8 mouse cellular contexts compared by ENCODE assay signal in the genomic region with DNA sequence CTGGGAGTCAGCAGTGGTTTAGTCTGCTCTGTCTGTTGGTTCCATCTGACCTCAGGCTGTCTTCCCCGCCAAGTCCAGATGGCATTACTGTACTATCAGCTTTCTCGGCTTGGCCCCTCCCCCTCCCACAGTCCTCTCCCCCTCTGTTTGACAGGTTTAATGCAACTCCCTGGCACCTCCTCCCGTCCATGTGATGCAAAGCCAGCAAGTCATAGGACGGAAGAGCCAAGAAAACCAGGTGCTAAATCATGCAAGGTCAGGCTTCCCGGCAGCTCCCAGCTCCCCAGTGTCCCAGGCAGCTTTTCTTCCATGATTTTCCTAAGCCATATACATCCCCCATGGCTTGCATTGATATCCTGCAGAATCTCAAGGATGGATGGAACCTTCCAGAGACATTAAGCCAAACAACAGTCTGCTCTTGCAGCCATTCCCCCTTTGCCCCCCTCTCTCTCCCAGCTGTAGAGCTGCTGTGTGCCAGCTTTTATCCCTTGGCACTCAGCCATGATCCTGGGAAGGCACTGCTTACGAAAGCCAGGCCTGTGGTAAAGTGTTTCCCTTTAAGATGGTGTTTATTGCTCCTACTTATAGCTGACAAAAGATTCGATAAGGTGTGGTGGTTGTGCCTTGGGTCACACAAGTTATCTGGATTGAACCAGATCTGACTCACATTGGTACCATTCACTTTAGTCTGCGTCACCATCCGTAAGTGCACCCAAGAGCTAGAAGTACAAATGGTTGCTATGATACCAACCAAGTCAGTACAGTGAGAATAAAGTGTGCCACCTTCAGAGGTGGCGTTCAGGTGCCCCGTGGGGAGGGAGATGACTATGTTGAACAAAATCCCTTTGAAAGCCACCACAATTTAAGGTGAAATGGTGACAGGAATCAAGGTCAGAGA. TPM values are rescaled to one million over a fixed set of nuclear protein-coding genes. Genes with fewer than 3 reads are reported as not detected.
A peak's percentile ranks its signal among the peaks of the same experiment; 100 is the strongest.
DNase-seq lines count a peak whose midpoint lies in the region; ATAC-seq lines count a peak whose summit lies in the region.

No protein-coding gene starts in this region.

- WGBS in forebrain, embryonic 16.5 days, result 18% methylated on average over 11 of the region's 11 CpGs
- WGBS in neural tube, embryonic 12.5 days, result 52% methylated on average over 11 of the region's 11 CpGs

- H3K4me1 ChIP-seq in forebrain, embryonic 16.5 days (replicated peaks; ENCODE audit: control insufficient read depth, insufficient read depth, low read length), result peaks cover 48% of the 10 kb centered on the region
- H3K4me1 ChIP-seq in neural tube, embryonic 12.5 days, result peaks cover 20% of the 10 kb centered on the region; the same call in 1 of the 2 replicates

- H3K4me2 ChIP-seq in forebrain, embryonic 16.5 days (ENCODE audit: low read length), result peak overlapping the region; percentile 2; the same call in 1 of the 2 replicates
- H3K4me2 ChIP-seq in neural tube, embryonic 12.5 days (replicated peaks), result peak overlapping the region; percentile 27

- peak; percentile 49 for ATAC-seq in forebrain, embryonic 16.5 days
- peak; percentile 65 for ATAC-seq in neural tube, embryonic 12.5 days (ENCODE audit: low FRiP score, low read depth)
- no peak for ATAC-seq in monocyte, adult 5-6 weeks (replicated peaks; ENCODE audit: insufficient number of reproducible peaks, low FRiP score, low TSS enrichment, poor library complexity, severe bottlenecking)

- DNase-seq in right cerebral cortex, postnatal 10 days (ENCODE audit: low spot score in 2 of 2), result peak; percentile 73 to 77
- DNase-seq in right cerebral cortex, adult 2 months (ENCODE audit: low spot score in 2 of 2), result no peak
- DNase-seq in cerebellum, adult 11 months, result peak; percentile 78
- peak; percentile 17 for DNase-seq in heart, postnatal 25 days (ENCODE audit: low spot score)
- DNase-seq in left cerebral cortex, postnatal 14 days (ENCODE audit: low spot score in 2 of 2), result peak; percentile 52 to 61

- H3K27me3 ChIP-seq in forebrain, embryonic 16.5 days (replicated peaks; ENCODE audit: control insufficient read depth, insufficient read depth, low read length), result no peaks in the 10 kb centered on the region
- no peaks in the 10 kb centered on the region for H3K27me3 ChIP-seq in neural tube, embryonic 12.5 days (replicated peaks)

- no peaks in the 10 kb centered on the region for H3K9me3 ChIP-seq in forebrain, embryonic 16.5 days (ENCODE audit: control insufficient read depth, low read length)
- H3K9me3 ChIP-seq in neural tube, embryonic 12.5 days, result no peaks in the 10 kb centered on the region

- intact Hi-C loops in heart, postnatal 25 days (cut with DNase I), result no loop called here
- intact Hi-C loops in left cerebral cortex, postnatal 14 days (cut with DNase I), result loop anchor here (5.0 kb wide), 1 partner anchor 36 kb away; no protein-coding TSS in a partner anchor

- peak overlapping the region; percentile 98 for H3K27ac ChIP-seq in forebrain, embryonic 16.5 days (ENCODE audit: low read length)
- peak overlapping the region; percentile 37; the same call in 1 of the 2 replicates for H3K27ac ChIP-seq in neural tube, embryonic 12.5 days

- H3K36me3 ChIP-seq in forebrain, embryonic 16.5 days (ENCODE audit: control insufficient read depth, insufficient read depth), result no peaks in the 10 kb centered on the region
- H3K36me3 ChIP-seq in neural tube, embryonic 12.5 days, result no peaks in the 10 kb centered on the region

- H3K9ac ChIP-seq in forebrain, embryonic 16.5 days (replicated peaks; ENCODE audit: low read depth, low read length), result no peak overlapping the region; the same call in 1 of the 2 replicates
- no peak overlapping the region for H3K9ac ChIP-seq in neural tube, embryonic 12.5 days

- H3K4me3 ChIP-seq in forebrain, embryonic 16.5 days (replicated peaks; ENCODE audit: low read length), result no peak overlapping the region
- no peak overlapping the region for H3K4me3 ChIP-seq in neural tube, embryonic 12.5 days

RNA-seq across cellular contexts. Expression of a gene that starts 29.3 kb away (rescaled TPM):
- 22.9 and 23.3 TPM in 2 replicates for polyA plus RNA-seq in forebrain, embryonic 16.5 days (2015; fragmentation: Nextera tagmentation; extraction: Ambion mirVana)
- total RNA-seq in heart, postnatal 25 days (2021), result under 1 TPM; 0.31 to 0.67 TPM
- 10 to 100 TPM; 11.6 to 13.5 TPM for total RNA-seq in left cerebral cortex, postnatal 14 days (2021)
- 14.6 and 18.4 TPM in 2 replicates for polyA plus RNA-seq in neural tube, embryonic 12.5 days (2016; fragmentation: Nextera tagmentation; extraction: Ambion mirVana)
- total RNA-seq in monocyte, adult 5-6 weeks (2017), result 0.10 TPM in 1 of 3 replicates, not detected in the others

RNA-seq across cellular contexts. Expression of a gene that starts 40.5 kb away (rescaled TPM):
- 0.14 and 0.29 TPM in 2 replicates for polyA plus RNA-seq in forebrain, embryonic 16.5 days (2015; fragmentation: Nextera tagmentation; extraction: Ambion mirVana)
- total RNA-seq in heart, postnatal 25 days (2021), result not detected
- under 1 TPM in 1 of 2 experiments, not detected in 1; 0.23 TPM for total RNA-seq in left cerebral cortex, postnatal 14 days (2021)
- 0.13 and 0.55 TPM in 2 replicates for polyA plus RNA-seq in neural tube, embryonic 12.5 days (2016; fragmentation: Nextera tagmentation; extraction: Ambion mirVana)
- not detected in 3 replicates for total RNA-seq in monocyte, adult 5-6 weeks (2017)

RNA-seq across cellular contexts. Expression of a gene that starts 40.9 kb away (rescaled TPM):
- polyA plus RNA-seq in forebrain, embryonic 16.5 days (2015; fragmentation: Nextera tagmentation; extraction: Ambion mirVana), result 16.2 and 16.4 TPM in 2 replicates
- total RNA-seq in heart, postnatal 25 days (2021), result 1 to 10 TPM; 8.9 TPM
- total RNA-seq in left cerebral cortex, postnatal 14 days (2021), result 1 to 10 TPM; 4.5 to 5.7 TPM
- polyA plus RNA-seq in neural tube, embryonic 12.5 days (2016; fragmentation: Nextera tagmentation; extraction: Ambion mirVana), result 20.9 and 22.7 TPM in 2 replicates
- total RNA-seq in monocyte, adult 5-6 weeks (2017), result 6.3 to 20.1 TPM (median 8.1 TPM) in 3 replicates

RNA-seq across cellular contexts. Expression of a gene that starts 47.8 kb away (rescaled TPM):
- 11.4 and 15.5 TPM in 2 replicates for polyA plus RNA-seq in forebrain, embryonic 16.5 days (2015; fragmentation: Nextera tagmentation; extraction: Ambion mirVana)
- under 1 TPM in 1 of 2 experiments, not detected in 1; 0.34 TPM for total RNA-seq in heart, postnatal 25 days (2021)
- 10 to 100 TPM; 19.4 to 19.8 TPM for total RNA-seq in left cerebral cortex, postnatal 14 days (2021)
- polyA plus RNA-seq in neural tube, embryonic 12.5 days (2016; fragmentation: Nextera tagmentation; extraction: Ambion mirVana), result 14.9 and 15.1 TPM in 2 replicates
- 0.32 to 4.8 TPM in 2 of 3 replicates, not detected in the other for total RNA-seq in monocyte, adult 5-6 weeks (2017)

Comparison
In these comparisons a context has a peak if more than half of its experiments do, and no peak if none do; other contexts are left out.
1. DNase-seq: peak in right cerebral cortex, postnatal 10 days (2 of 2), cerebellum, adult 11 months (single experiment), heart, postnatal 25 days (single experiment) and left cerebral cortex, postnatal 14 days (2 of 2); none in right cerebral cortex, adult 2 months (0 of 2).
2. RNA of a gene that starts 29.3 kb away (total RNA-seq): 11.6 to 13.5 TPM in left cerebral cortex, postnatal 14 days; 0.31 to 0.67 TPM in heart, postnatal 25 days and 0.10 TPM in monocyte, adult 5-6 weeks; every median in the first group is over 4 times any median in the second.